ENCODE assay signal across 20 mouse cellular contexts in genomic region chr16:14973696-14974095, GRCm38 (mm10).
"Had no signal": no experiment of that assay in that cellular context is flagged by ENCODE, and none has a peak within 500 bp of the region (broad histone marks: within the 10 kb centered on the region; RNA-seq: fewer than 3 reads in every experiment).

No protein-coding gene starts in this region.

- H3K9me3 ChIP-seq: lung, embryonic 15.5 days; midbrain, embryonic 10.5 days; midbrain, embryonic 12.5 days; neural tube, embryonic 13.5 days; neural tube, embryonic 15.5 days had no signal

- H3K27ac ChIP-seq: lung, embryonic 15.5 days; midbrain, embryonic 10.5 days; midbrain, embryonic 12.5 days; neural tube, embryonic 13.5 days; neural tube, embryonic 15.5 days had no signal

- H3K36me3 ChIP-seq: lung, embryonic 15.5 days; midbrain, embryonic 10.5 days; midbrain, embryonic 12.5 days; neural tube, embryonic 13.5 days; neural tube, embryonic 15.5 days had no signal

- H3K4me2 ChIP-seq: lung, embryonic 15.5 days; midbrain, embryonic 12.5 days; neural tube, embryonic 13.5 days; neural tube, embryonic 15.5 days had no signal

- H3K4me1 ChIP-seq: lung, embryonic 15.5 days; midbrain, embryonic 10.5 days; midbrain, embryonic 12.5 days; neural tube, embryonic 13.5 days; neural tube, embryonic 15.5 days had no signal

- H3K4me3 ChIP-seq: lung, embryonic 15.5 days; midbrain, embryonic 10.5 days; midbrain, embryonic 12.5 days; myocyte; neural tube, embryonic 13.5 days; neural tube, embryonic 15.5 days had no signal

- H3K9ac ChIP-seq: lung, embryonic 15.5 days; midbrain, embryonic 12.5 days; neural tube, embryonic 13.5 days; neural tube, embryonic 15.5 days had no signal

- DNase-seq: lung, adult 18-20 months; lung, postnatal 14 days; lung, postnatal 4 days; midbrain, embryonic 14.5 days; retina, postnatal 1 day; right cerebral cortex, adult 18-20 months; right cerebral cortex, postnatal 25 days; right cerebral cortex, postnatal 4 days; spleen, adult 18-20 months; thymus, adult 18-20 months; thymus, postnatal 14 days; thymus, postnatal 36 days had no signal

- ATAC-seq: lung, postnatal 0 days; midbrain, embryonic 16.5 days had no signal

- H3K27me3 ChIP-seq: lung, embryonic 15.5 days; midbrain, embryonic 12.5 days; neural tube, embryonic 13.5 days; neural tube, embryonic 15.5 days had no signal
